Mouse (Mus musculus) heart, postnatal 10 days (tissue): ENCODE data around the gene Cdpf1. TPM values are rescaled to one million over a fixed set of nuclear protein-coding genes. Genes with fewer than 3 reads are reported as not detected.
"Not testable (repeated sequence)": the region's sequence is repeated elsewhere in the genome, so short reads cannot be mapped to it uniquely, and the experiment has no call there.

ENCODE experiments used
- DNase-seq, 2 experiments: peaks; one replicate each; pipeline ENCODE4 v3.0.0; 2021
- intact Hi-C: fragments of 180-260 bp; cut with DNase I; formaldehyde crosslinking; loops from one replicate; pipeline ENCODE4 v1.15.1; 2025
- total RNA-seq, 2 experiments: library from RNA; stranded (reverse); gene quantifications; 2 replicates each; pipeline ENCODE4 v1.2.3; 2021

Cdpf1 gene
- total RNA-seq, 2 experiments from 2014 or later: 39.2 to 40.9 TPM

GRCm38 (mm10) chr15:85809091-85809490 lies 2.4 kb downstream of the Cdpf1 start:
- no peak for DNase-seq
- intact Hi-C loops: no loop called here

- intact Hi-C loops: no loop called here
- peak in 1 of 2 experiments; percentile 36 for DNase-seq
Observed at GRCm38 (mm10) chr15:85808434-85808833, 3.1 kb downstream of the Cdpf1 start.

GRCm38 (mm10) chr15:85808031-85808430 lies 3.5 kb downstream of the Cdpf1 start:
- no peak for DNase-seq
- intact Hi-C loops: no loop called here

DNA sequence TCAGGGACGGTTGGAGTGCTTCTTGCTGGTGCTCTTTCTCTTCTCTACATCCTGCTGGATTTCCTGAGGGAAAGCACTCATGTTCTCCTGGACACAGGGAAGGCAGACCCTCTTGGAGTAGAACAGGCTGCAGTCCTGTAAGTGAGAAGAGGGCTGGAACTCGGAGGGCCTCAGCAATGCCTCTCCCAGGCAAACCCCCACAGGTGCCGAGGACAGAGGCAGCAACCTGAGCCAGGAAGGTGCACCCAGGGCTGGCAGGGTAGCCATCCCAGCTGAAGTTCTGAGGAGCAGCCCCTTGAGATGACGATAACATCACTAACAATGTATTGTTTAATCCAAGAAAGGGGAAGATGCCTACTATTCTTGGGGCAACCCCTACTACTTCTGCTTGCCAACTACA lies 4.1 kb downstream of the Cdpf1 start:
- no peak for DNase-seq
- intact Hi-C loops: no loop called here

- intact Hi-C loops: no loop called here
- no peak for DNase-seq
Observed at GRCm38 (mm10) chr15:85806886-85807285, 4.6 kb downstream of the Cdpf1 start.

GRCm38 (mm10) chr15:85802931-85803330 lies 8.6 kb downstream of the Cdpf1 start:
- peak; percentile 71 to 80 for DNase-seq

GRCm38 (mm10) chr15:85798676-85799075 lies 12.8 kb downstream of the Cdpf1 start:
- intact Hi-C loops: loop anchor here (5.0 kb wide), 1 partner anchor 61 kb away; no protein-coding TSS in a partner anchor

More at GRCm38 (mm10) chr15:85802931-85803330, 8.6 kb downstream of the Cdpf1 start:
- intact Hi-C loops: no loop called here

GRCm38 (mm10) chr15:85795516-85795915 lies 16.0 kb downstream of the Cdpf1 start:
- intact Hi-C loops: loop anchor here (5.0 kb wide), 1 partner anchor 58 kb away; no protein-coding TSS in a partner anchor
- DNase-seq: no peak

More at GRCm38 (mm10) chr15:85798676-85799075, 12.8 kb downstream of the Cdpf1 start:
- DNase-seq: peak; percentile 65 to 77

- intact Hi-C loops: no loop called here
- DNase-seq: peak; percentile 87 to 91
Observed at GRCm38 (mm10) chr15:85792819-85793218, 18.7 kb downstream of the Cdpf1 start.

DNA sequence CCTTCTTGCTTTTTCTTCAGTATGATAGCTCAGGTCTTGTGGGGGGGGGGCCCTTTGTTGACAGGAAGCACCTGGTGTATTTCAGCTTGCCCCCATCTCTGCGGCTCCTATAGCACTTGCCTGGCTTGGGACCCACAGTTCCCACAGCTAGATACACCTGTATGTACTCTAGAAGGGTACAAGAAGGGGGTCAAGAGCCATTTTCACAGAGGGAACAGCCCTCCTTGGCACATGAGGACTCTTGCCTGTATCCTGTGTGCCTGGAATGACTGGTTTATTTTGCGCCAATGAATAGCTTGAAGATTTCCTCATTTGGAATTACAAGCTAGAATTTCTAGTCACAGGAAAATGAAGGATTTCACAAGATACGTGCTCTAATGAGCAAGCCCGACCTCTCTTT lies 20.0 kb downstream of the Cdpf1 start:
- no peak for DNase-seq
- intact Hi-C loops: no loop called here

GRCm38 (mm10) chr15:85788633-85789032 lies 22.9 kb downstream of the Cdpf1 start:
- DNase-seq: no peak
- intact Hi-C loops: no loop called here

DNA sequence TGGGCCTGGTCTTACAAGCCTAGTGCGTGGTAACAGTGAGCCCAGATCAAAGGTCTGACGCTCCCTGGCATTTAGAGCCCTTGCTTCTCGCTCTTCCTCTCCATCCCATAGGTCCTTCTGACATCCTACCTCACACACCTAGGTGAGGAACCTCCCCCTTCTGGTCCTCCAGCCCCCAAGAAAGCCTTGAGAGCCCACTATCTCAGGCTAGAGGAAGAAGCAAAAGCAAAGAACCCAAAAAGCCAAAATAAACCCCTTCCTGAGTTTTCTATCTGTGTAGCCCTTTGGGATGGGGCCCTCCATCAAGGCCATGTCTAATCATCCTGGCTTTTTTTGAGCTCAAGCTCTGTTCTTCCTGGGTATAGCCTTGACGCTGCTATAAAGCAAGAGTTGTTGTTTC lies 23.4 kb downstream of the Cdpf1 start:
- no peak for DNase-seq
- intact Hi-C loops: no loop called here

- no peak for DNase-seq
- intact Hi-C loops: no loop called here
Observed at GRCm38 (mm10) chr15:85787482-85787881, 24.0 kb downstream of the Cdpf1 start.

DNA sequence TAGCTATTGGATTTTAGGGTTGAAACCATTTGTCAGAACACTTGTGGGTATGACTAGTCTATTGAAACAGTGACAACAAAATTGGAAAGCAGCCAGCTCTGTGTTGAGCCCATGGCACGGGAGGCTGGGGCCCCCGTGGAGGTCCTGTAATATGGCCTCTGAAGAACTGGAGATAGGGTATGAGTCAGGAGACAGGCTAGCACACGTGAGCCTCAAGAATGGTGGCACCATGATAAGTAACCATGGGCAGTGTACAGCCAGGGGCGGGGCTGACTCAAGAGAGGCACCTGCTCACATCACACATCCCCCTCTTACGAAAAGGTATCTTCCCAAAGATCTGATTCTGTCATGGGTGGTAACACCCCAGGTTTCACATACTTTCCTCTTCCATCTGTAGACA lies 24.8 kb downstream of the Cdpf1 start:
- DNase-seq: no peak

DNA sequence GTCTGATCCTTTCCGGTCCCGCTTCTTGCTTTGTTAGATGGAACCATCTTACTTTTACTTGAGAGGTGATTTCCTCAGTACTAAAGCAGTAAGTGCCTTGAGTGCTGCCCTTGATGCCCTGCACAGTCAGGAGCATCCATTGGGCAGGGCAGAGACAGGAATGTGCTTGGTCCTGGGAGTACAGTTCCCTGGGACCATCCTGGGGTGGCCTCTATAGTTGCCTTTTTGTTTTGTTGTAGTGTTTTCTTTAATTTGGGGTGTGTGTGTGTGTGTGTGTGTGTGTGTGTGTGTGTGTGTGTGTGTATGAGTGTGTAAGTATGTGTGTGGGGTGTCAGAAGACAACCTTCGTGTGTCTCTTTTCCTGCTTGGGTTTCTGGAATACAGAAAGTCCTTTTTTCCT lies 27.2 kb downstream of the Cdpf1 start:
- no peak for DNase-seq
- intact Hi-C loops: no loop called here

More for the DNA sequence above, 24.8 kb downstream of the Cdpf1 start:
- intact Hi-C loops: no loop called here

DNA sequence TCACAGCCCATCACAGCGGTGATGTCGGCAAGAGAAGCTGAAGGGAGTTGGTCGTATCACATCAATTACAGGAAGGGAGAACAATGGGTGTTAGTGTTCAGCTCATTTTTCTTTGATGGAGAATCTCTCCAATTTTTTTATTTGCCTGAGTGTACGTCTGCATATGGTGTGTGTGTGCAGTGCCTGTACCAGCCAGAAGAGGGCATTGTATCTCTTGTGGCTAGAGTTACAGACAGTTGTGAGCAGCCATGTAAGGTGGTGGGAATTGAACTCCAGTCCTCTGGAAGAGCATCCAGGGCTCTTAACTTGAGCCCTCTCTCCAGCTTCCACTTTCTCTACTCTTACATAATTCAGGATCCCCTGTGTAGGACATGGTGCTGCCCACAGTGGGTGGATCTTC lies 28.4 kb downstream of the Cdpf1 start:
- DNase-seq: no peak
- intact Hi-C loops: no loop called here

DNA sequence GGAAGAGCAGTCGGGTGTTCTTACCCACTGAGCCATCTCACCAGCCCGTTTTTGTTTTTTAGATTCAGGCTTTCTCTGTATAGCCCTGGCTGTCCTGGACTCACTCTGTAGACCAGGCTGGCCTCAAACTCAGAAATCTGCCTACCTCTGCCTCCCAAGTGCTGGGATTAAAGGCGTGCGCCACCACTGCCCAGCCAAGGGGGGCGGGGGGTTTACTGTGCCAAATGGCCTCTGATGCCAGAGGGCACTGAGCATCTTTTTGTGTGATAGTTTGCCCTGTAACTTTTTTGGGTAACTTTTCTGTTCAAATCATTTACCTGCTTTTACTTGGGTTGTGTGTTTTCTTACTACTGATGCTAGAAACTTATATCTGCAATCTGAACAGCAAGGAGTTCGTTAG lies 32.6 kb downstream of the Cdpf1 start:
- intact Hi-C loops: not testable (repeated sequence)

GRCm38 (mm10) chr15:85776771-85777170 lies 34.7 kb downstream of the Cdpf1 start:
- DNase-seq: peak in 1 of 2 experiments; percentile 40
- intact Hi-C loops: no loop called here

More for the DNA sequence above, 32.6 kb downstream of the Cdpf1 start:
- not testable (repeated sequence) for DNase-seq

- DNase-seq: no peak
- intact Hi-C loops: no loop called here
Observed at GRCm38 (mm10) chr15:85776241-85776640, 35.3 kb downstream of the Cdpf1 start.

GRCm38 (mm10) chr15:85775001-85775400 lies 36.5 kb downstream of the Cdpf1 start:
- intact Hi-C loops: no loop called here
- no peak for DNase-seq

DNA sequence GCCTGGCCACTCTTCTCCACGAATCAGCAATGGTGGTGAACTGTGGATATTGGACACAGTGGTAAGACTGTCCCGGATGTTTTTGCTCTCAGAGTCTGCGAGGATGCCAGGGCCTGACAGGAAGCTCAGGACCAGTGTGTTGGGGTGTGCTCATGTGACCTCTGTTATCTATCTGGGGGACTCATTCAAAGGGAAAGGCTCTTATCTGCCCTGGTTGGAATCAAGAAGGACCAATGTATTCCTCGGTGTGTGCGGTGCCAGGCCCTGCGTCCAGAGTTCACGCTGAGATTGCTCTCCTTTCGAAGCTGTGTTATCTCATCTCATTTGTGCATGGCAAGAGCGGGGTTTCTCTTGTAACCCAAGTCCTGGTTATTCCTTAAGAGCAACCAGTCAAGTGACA lies 37.1 kb downstream of the Cdpf1 start:
- intact Hi-C loops: no loop called here
- DNase-seq: no peak

- no peak for DNase-seq
- intact Hi-C loops: no loop called here
Observed at GRCm38 (mm10) chr15:85772146-85772740, 39.3 kb downstream of the Cdpf1 start.
